Mouse (Mus musculus): ENCODE measurements around the gene Pik3ip1. TPM values are rescaled to one million over a fixed set of nuclear protein-coding genes. Genes with fewer than 3 reads are reported as not detected.
A peak's percentile ranks its signal among the peaks of the same experiment; 100 is the strongest.

The Pik3ip1 gene
- total RNA-seq, 2 experiments from 2014 or later = 0.77 to 3.8 TPM

DNA sequence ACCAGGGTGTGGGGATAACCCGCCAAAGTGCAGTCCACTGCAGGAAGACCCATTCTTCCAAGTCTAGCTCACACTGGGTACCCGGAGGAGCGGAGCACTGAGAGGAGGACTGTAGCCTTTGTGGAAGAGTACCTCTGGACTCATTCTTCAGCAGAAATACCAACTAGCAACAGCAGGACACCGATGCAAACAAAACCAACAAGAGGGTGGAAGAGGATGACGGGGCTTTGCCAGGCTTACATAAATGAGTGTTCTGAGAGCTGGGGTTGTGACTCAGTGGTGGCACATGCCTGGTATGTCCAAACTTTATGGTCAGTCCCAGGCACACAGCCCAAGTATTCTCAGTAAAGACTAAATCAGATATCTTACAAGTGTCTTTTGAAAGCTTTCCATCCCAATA is 29.1 kb upstream of the Pik3ip1 start:
- ATAC-seq (replicated peaks; ENCODE audit: low FRiP score, poor library complexity, severe bottlenecking) = no peak

GRCm38 (mm10) chr11:3302385-3302784 is 27.8 kb upstream of the Pik3ip1 start:
- ATAC-seq (replicated peaks; ENCODE audit: low FRiP score, poor library complexity, severe bottlenecking) = no peak

GRCm38 (mm10) chr11:3302792-3303191 is 27.4 kb upstream of the Pik3ip1 start:
- ATAC-seq (replicated peaks; ENCODE audit: low FRiP score, poor library complexity, severe bottlenecking) = no peak

DNA sequence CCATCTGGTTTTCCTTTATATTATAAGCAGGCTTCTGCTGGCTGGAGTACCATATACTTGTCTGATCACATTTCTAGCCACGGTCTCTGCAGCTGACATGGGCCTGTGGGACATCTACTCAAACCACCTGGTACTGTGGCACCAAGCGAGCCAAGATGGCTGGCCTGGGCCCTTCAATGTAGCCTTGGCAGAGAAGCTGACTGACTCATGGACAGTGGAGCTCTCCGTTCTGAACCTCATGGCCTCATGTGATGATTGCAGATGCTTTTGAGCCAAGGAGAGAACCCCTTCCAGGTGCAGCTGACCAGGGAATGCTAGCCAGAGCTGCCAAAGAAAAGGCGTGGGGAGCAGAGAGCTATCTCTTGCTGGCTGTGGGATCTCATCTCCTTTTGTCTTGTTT is 24.4 kb upstream of the Pik3ip1 start:
- no peak for ATAC-seq (replicated peaks; ENCODE audit: low FRiP score, poor library complexity, severe bottlenecking)

GRCm38 (mm10) chr11:3307875-3308274 is 22.3 kb upstream of the Pik3ip1 start:
- ATAC-seq (replicated peaks; ENCODE audit: low FRiP score, poor library complexity, severe bottlenecking) = no peak

GRCm38 (mm10) chr11:3309884-3310283 is 20.3 kb upstream of the Pik3ip1 start:
- ATAC-seq (replicated peaks; ENCODE audit: low FRiP score, poor library complexity, severe bottlenecking) = no peak

- ATAC-seq (replicated peaks; ENCODE audit: low FRiP score, poor library complexity, severe bottlenecking) = no peak
Observed at GRCm38 (mm10) chr11:3310789-3311585, 19.2 kb upstream of the Pik3ip1 start.

DNA sequence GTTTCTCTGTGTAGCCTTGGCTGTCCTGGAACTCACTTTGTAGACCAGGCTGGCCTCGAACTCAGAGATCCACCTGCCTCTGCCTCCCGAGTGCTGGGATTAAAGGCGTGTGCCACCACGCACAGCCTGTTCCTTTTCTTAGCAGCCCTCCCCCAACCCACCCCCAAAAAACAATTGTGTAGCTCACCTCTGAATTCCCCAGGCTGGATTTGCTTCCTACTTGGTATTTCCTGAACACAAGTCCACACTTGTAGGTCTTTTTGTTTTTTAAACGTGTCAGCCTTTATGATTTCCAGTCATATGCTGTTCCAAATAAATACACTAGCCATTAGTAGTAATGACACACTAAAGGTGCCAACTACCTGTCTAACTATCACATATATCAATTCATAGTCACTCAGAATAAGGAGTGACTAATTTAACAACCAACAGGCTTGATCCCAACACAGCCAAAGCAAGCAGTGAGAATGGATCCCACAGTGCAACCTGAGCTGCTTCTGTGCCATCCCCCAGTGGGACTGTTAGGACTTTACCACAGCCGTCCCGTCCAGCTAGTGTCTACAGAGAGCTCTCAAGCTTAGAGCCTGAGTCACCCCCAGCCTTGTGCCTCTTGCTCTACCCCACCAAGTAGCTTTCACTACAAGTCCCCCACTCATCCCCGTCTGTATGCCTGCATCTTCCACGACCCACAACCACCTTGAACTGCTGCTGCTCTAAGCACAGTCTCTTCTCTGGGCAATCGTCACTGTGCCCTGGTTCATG is 18.4 kb upstream of the Pik3ip1 start:
- ATAC-seq (replicated peaks; ENCODE audit: low FRiP score, poor library complexity, severe bottlenecking) = no peak

DNA sequence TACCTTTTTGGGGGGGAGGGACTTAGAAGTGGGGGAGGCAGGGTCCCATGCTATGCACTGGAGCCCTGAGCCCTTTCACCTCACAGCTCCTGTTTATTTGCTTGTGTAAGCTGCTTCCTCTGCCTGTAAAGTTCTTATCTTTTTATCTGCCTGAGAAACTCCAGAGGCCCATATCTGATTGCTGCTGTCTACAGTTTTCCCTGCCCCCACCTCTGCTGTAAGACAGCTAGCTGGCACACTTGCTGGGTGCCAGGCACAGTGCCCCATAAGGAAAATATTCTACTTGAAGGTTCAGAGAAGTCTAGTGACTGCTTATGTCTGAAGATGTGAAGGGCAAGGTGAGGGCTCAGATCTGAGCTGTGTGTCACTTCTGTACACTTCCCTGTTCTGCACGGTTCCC is 16.9 kb upstream of the Pik3ip1 start:
- ATAC-seq (replicated peaks; ENCODE audit: low FRiP score, poor library complexity, severe bottlenecking) = no peak

DNA sequence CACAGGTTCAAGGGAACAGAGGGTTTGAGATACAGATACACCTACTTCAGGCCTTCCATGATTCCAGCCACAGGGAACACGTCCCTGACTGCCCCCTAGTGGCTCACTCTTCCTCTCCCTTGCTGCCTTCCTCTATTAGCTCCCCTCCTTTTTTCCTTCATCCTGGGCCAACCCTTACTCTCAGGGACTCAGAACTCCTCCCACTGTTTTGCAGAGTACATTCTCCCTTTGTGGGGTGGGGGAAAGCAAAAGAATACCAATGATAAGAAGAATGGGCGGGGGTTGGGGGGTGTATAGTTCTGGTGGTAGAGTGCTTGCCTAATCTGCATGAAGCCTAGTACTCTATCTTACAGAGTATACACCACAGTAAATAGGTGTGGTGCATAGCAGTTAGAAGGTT is 16.1 kb upstream of the Pik3ip1 start:
- ATAC-seq (replicated peaks; ENCODE audit: low FRiP score, poor library complexity, severe bottlenecking) = peak; percentile 73; the same call in 1 of the 2 replicates

- ATAC-seq (replicated peaks; ENCODE audit: low FRiP score, poor library complexity, severe bottlenecking) = no peak
Observed at GRCm38 (mm10) chr11:3318286-3318685, 11.9 kb upstream of the Pik3ip1 start.

GRCm38 (mm10) chr11:3328271-3328670 is 1.9 kb upstream of the Pik3ip1 start:
- ATAC-seq (replicated peaks; ENCODE audit: low FRiP score, poor library complexity, severe bottlenecking) = no peak

DNA sequence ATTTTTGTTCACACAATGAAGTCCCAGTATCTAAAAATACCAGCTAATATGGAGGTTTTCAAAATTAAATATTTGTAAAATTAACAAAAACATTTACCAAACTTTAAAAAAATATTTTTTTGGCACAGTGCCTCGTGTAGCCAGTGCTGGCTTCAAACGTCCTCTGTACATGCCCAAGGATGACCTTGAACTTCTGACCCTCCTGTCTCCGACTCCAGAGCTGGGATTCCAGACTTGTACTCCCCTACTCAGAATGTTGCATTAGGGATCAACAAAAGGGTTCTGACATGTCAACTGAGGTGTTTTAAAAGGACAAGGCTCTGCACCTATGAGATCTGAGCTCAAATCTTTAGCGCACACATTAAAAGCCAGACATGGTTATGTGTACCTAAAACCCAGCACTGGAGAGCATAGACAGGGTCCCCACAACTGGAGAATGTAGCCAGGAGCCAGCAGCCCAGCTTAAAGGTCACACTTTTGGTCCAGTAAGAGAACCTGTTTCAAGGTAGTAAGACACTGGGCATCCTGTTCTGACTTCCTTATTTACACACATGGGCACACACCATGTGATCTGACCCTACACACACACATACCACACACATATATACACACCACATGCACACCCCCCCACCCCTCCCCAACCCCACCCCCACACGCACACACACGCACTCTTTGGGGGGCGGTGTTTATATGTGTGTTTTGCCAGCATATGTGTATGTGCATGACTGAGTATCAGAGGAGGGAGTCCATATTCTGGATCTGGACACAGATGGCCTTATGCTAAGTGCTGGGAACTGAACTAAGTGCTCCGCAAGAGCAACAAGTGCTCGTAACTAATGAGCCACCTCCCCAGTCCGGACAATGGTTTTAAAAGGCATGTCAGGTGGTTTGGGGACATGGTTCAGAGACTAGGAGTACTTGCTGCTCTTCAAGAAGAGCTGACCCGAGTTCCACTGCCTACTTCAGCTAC is 1.1 kb upstream of the Pik3ip1 start:
- ATAC-seq (replicated peaks; ENCODE audit: low FRiP score, poor library complexity, severe bottlenecking) = no peak

DNA sequence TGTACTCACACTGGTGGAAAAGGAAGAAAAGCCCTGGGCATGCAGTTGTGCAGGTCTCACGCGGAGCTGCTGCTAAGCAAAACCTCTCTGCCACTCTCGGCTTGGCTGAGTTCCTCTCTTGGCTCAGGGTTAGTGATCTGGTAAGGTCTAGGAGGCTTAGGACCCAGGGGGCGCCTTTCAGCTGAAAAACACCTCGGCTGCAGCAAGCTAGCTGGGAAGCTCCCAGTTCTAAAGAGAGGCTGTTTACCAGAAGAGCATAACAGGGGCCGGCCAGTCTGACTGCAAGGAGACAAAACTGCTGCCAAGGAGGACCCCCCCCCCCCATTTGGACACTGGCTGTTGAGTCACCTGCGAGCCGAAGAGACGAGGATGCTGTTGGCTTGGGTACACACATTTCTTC is 365 bp downstream of the Pik3ip1 start:
- no peak for ATAC-seq (replicated peaks; ENCODE audit: low FRiP score, poor library complexity, severe bottlenecking)

DNA sequence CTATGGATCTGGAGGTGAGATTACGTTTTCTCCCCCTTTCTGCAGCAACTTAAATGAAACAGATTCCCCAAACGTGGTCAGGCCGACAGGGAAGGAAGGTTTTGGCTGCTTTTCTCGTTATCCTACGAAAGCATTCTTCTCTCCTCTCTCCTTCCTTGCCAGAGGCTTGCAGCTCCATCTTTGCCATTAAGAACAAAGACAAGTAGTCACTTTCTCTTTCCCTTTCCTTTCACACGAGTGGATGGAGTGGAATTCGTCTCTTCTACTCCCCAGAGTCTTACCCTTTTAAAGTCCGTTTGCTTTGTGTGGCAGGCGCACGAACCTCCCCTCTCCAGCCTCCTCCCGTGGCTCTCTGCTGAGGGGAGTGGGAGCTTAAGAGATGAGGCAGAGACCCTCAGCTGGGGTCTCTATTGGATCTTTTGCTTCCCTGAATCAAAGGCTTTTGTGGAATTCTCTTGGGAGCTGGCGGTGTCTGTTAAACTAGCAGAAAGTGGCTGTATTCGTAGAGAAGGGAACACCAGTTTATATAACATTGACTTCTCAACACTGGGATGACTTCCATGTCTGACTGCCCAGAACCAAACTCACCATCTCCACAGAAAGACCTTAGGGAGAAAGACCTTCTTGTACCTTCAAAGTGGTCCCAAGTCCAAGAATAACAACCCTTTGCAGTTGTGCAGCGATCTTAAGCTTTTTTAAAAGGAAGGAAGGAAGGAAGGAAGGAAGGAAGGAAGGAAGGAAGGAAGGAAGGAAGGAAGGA is 970 bp downstream of the Pik3ip1 start:
- no peak for ATAC-seq (replicated peaks; ENCODE audit: low FRiP score, poor library complexity, severe bottlenecking)

DNA sequence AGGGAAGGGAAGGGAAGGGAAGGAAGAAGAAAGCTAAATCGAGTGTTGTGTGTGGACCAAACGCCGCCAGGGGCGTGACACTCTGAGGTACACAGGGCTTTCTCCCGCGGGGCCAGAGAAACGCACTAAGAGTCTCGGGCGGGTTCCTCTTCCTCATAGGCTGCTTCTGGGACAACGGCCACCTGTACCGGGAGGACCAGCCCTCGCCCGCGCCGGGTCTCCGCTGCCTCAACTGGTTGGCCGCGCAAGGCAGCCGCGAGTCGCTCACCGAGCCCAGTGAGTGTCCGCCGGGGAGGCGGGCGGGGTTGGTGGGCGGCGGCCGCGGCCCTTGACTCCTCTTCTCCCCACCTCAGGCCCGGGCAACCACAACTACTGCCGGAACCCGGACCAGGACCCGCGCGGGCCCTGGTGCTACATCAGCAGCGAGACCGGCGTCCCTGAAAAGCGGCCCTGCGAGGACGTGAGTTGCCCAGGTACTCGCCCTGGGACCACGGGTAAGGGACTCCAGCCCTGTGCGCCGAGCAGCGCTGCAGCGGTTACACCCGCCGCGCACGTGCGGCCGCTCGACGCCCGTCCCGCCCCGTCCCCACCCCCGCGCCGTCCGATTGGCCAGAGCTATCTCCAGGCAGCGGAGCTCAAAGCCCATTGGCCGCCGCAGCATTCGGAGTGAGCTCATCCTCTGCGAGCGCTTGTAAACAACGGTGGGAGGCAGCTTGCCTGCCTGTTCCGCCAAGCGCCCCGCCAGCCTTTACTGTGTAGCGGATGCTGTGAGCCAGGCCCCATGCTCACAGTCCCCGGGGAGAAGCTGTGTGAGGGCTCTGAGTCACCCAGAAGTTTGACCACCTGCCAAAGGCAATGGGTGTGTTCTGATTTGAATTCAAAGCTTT is 1.8 kb downstream of the Pik3ip1 start:
- ATAC-seq (replicated peaks; ENCODE audit: low FRiP score, poor library complexity, severe bottlenecking) = peak; percentile 95

GRCm38 (mm10) chr11:3333111-3333695 is 3.0 kb downstream of the Pik3ip1 start:
- ATAC-seq (replicated peaks; ENCODE audit: low FRiP score, poor library complexity, severe bottlenecking) = no peak

- no peak for ATAC-seq (replicated peaks; ENCODE audit: low FRiP score, poor library complexity, severe bottlenecking)
Observed at GRCm38 (mm10) chr11:3334141-3334710, 4.0 kb downstream of the Pik3ip1 start.

Measured in erythroblast, adult 5-6 weeks (primary cell).